Mouse (Mus musculus): ENCODE results near the gene 4930519P11Rik.

Gene 4930519P11Rik

GRCm38 (mm10) chr2:154613118-154614115 lies at the start of gene 4930519P11Rik, which contains the start of gene Zfp341:
4930519P11Rik (minus strand) TSS chr2:154613437.
Zfp341 (plus strand) TSS chr2:154613297.
- peak; percentile 92 for DNase-seq (ENCODE audit: low spot score)

- no peak for DNase-seq (ENCODE audit: low spot score)
These were observed 46.4 kb upstream of the 4930519P11Rik start for GRCm38 (mm10) chr2:154659531-154660074.

GRCm38 (mm10) chr2:154659070-154659469 lies 45.8 kb upstream of the 4930519P11Rik start:
- no peak for DNase-seq (ENCODE audit: low spot score)

GRCm38 (mm10) chr2:154657486-154658237 lies 44.4 kb upstream of the 4930519P11Rik start:
- peak; percentile 66 for DNase-seq (ENCODE audit: low spot score)

GRCm38 (mm10) chr2:154656710-154657485 lies 43.7 kb upstream of the 4930519P11Rik start:
- peak; percentile 96 for DNase-seq (ENCODE audit: low spot score)

GRCm38 (mm10) chr2:154655878-154656414 lies 42.7 kb upstream of the 4930519P11Rik start:
- no peak for DNase-seq (ENCODE audit: low spot score)

GRCm38 (mm10) chr2:154654976-154655375 lies 41.7 kb upstream of the 4930519P11Rik start:
- DNase-seq (ENCODE audit: low spot score), result no peak

GRCm38 (mm10) chr2:154651363-154651762 lies 38.1 kb upstream of the 4930519P11Rik start, which contains the start of gene Chmp4b:
Chmp4b (plus strand) TSS chr2:154651705.
- peak; percentile 24 for DNase-seq (ENCODE audit: low spot score)

GRCm38 (mm10) chr2:154650404-154650803 lies 37.2 kb upstream of the 4930519P11Rik start:
- no peak for DNase-seq (ENCODE audit: low spot score)

GRCm38 (mm10) chr2:154648086-154648485 lies 34.8 kb upstream of the 4930519P11Rik start:
- DNase-seq (ENCODE audit: low spot score), result peak; percentile 70

GRCm38 (mm10) chr2:154646634-154647033 lies 33.4 kb upstream of the 4930519P11Rik start:
- no peak for DNase-seq (ENCODE audit: low spot score)

GRCm38 (mm10) chr2:154642712-154643385 lies 29.6 kb upstream of the 4930519P11Rik start:
- no peak for DNase-seq (ENCODE audit: low spot score)

- peak; percentile 52 for DNase-seq (ENCODE audit: low spot score)
These were observed 28.8 kb upstream of the 4930519P11Rik start for GRCm38 (mm10) chr2:154642005-154642459.

- no peak for DNase-seq (ENCODE audit: low spot score)
These were observed 27.9 kb upstream of the 4930519P11Rik start for GRCm38 (mm10) chr2:154641176-154641575.

- DNase-seq (ENCODE audit: low spot score), result no peak
These were observed 25.9 kb upstream of the 4930519P11Rik start for GRCm38 (mm10) chr2:154639115-154639514.

GRCm38 (mm10) chr2:154638521-154638920 lies 25.3 kb upstream of the 4930519P11Rik start:
- DNase-seq (ENCODE audit: low spot score), result no peak

- DNase-seq (ENCODE audit: low spot score), result no peak
These were observed 22.6 kb upstream of the 4930519P11Rik start for GRCm38 (mm10) chr2:154635826-154636225.

- DNase-seq (ENCODE audit: low spot score), result peak; percentile 19
These were observed 20.8 kb upstream of the 4930519P11Rik start for GRCm38 (mm10) chr2:154633876-154634644.

GRCm38 (mm10) chr2:154633039-154633742 lies 20.0 kb upstream of the 4930519P11Rik start:
- no peak for DNase-seq (ENCODE audit: low spot score)

Data from yolk sac, embryonic 10.5 days (tissue).